Mouse (Mus musculus) heart, adult 2 months (tissue): ENCODE results near the gene Prpf38b.

ENCODE experiments used
- CTCF ChIP-seq: fragments of 200-600 bp; IDR thresholded peaks from 2 replicates; pipeline ENCODE4 v1.8.1; 2022; ENCODE audit warnings: antibody characterized with exemption, mild to moderate bottlenecking, moderate library complexity
- EP300 ChIP-seq: fragments of 200-500 bp; IDR thresholded peaks from 2 replicates; pipeline ENCODE4 v1.6.1; 2011; ENCODE audit warnings: low read depth, low read length, control low read depth; ENCODE audit not compliant: insufficient read depth
- POLR2A ChIP-seq: fragments of 200-500 bp; IDR thresholded peaks from 2 replicates; pipeline ENCODE4 v1.6.1; 2011; ENCODE audit warnings: mild to moderate bottlenecking, low read depth, low read length, control low read depth; ENCODE audit not compliant: insufficient read depth

- TF ChIP-seq POLR2A (no peak), CTCF (no peak), EP300 (no peak)
These were observed 32.4 kb downstream of the Prpf38b start for GRCm38 (mm10) chr3:108879129-108879528.
